ENCODE assay signal across 8 mouse cellular contexts in the genomic region with DNA sequence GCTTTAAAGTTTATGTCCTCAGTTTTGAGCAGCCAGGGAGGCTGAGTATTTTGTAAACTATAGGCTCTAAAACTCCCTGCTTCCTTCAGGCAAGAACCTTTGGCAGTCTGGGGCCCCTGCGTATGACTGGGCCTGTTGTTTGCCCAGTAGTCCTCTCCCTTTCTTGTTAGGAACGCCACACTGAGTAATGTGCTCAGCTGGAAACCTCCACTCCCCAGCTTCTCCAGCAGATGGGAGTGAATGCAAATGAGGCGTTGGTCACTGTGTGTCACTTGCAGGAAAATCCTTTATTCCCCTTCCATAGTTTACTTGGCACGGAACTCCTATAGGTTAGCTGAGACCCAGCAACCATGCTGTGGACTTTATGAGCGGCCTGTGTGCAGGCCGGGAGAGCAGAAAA. TPM values are rescaled to one million over a fixed set of nuclear protein-coding genes. Genes with fewer than 3 reads are reported as not detected.
DNase-seq lines count a peak whose midpoint lies in the region; ATAC-seq lines count a peak whose summit lies in the region.
"Had no signal": no experiment of that assay in that cellular context is flagged by ENCODE, and none has a peak within 500 bp of the region (broad histone marks: within the 10 kb centered on the region; RNA-seq: fewer than 3 reads in every experiment).

No protein-coding gene starts in this region.

- H3K4me3 ChIP-seq in embryonic facial prominence, embryonic 13.5 days = no peak overlapping the region
- H3K4me3 ChIP-seq in intestine, embryonic 16.5 days (ENCODE audit: low read length) = no peak overlapping the region

- H3K4me2 ChIP-seq in embryonic facial prominence, embryonic 13.5 days = no peak overlapping the region
- H3K4me2 ChIP-seq in intestine, embryonic 16.5 days (ENCODE audit: low read depth, low read length) = no peak overlapping the region

- no peak for ATAC-seq in embryonic facial prominence, embryonic 13.5 days (ENCODE audit: insufficient number of reproducible peaks, insufficient read depth, low FRiP score, low TSS enrichment, low read depth)
- ATAC-seq in intestine, embryonic 16.5 days = peak; percentile 24; the same call in 1 of the 2 replicates

- intact Hi-C loops in left cerebral cortex, postnatal 4 days (cut with DNase I) = loop anchor here (10.0 kb wide), 3 partner anchors 112 to 272 kb away; no protein-coding TSS in a partner anchor

- WGBS in embryonic facial prominence, embryonic 13.5 days = 47% methylated on average over 6 of the region's 6 CpGs
- WGBS in intestine, embryonic 16.5 days = 37% methylated on average over 6 of the region's 6 CpGs

- H3K36me3 ChIP-seq in embryonic facial prominence, embryonic 13.5 days = no peaks in the 10 kb centered on the region
- no peaks in the 10 kb centered on the region for H3K36me3 ChIP-seq in intestine, embryonic 16.5 days (ENCODE audit: control insufficient read depth, insufficient read depth, low read length)

- H3K4me1 ChIP-seq in embryonic facial prominence, embryonic 13.5 days = peaks cover 14% of the 10 kb centered on the region
- H3K4me1 ChIP-seq in intestine, embryonic 16.5 days (ENCODE audit: control insufficient read depth, insufficient read depth, low read length) = peaks cover 23% of the 10 kb centered on the region

- no peaks in the 10 kb centered on the region for H3K9me3 ChIP-seq in embryonic facial prominence, embryonic 13.5 days
- H3K9me3 ChIP-seq in intestine, embryonic 16.5 days (ENCODE audit: control insufficient read depth, low read length) = no peaks in the 10 kb centered on the region
- H3K9me3 ChIP-seq: G1E had no signal

- peak; percentile 24 for DNase-seq in left cerebral cortex, postnatal 4 days
- DNase-seq in left cerebral cortex, adult 9 months (ENCODE audit: low spot score in 2 of 2) = no peak
- peak; percentile 84 for DNase-seq in retina, postnatal 1 day
- no peak for DNase-seq in spleen, postnatal 4 days (ENCODE audit: low spot score in 2 of 2)
- DNase-seq in urinary bladder, adult 18-20 months (ENCODE audit: low spot score in 2 of 2) = no peak

- H3K9ac ChIP-seq in embryonic facial prominence, embryonic 13.5 days = 0 out of 2 replicates have a peak overlapping the region, but pooled peaks have one; percentile 3
- no peak overlapping the region for H3K9ac ChIP-seq in intestine, embryonic 16.5 days (ENCODE audit: low read depth, low read length)

- peaks cover 15% of the 10 kb centered on the region for H3K27me3 ChIP-seq in embryonic facial prominence, embryonic 13.5 days
- no peaks in the 10 kb centered on the region for H3K27me3 ChIP-seq in intestine, embryonic 16.5 days (replicated peaks; ENCODE audit: control insufficient read depth, insufficient read depth, low read length)

- no peak overlapping the region for H3K27ac ChIP-seq in embryonic facial prominence, embryonic 13.5 days
- H3K27ac ChIP-seq in intestine, embryonic 16.5 days (ENCODE audit: low read length) = peak overlapping the region; percentile 10; the same call in 1 of the 2 replicates

RNA-seq across cellular contexts. Expression of a gene that starts 4.9 kb away (rescaled TPM):
- 100 to 1,000 TPM; 163 to 172 TPM for total RNA-seq in left cerebral cortex, postnatal 4 days (2021)
- polyA plus RNA-seq in embryonic facial prominence, embryonic 13.5 days (2015; fragmentation: Nextera tagmentation; extraction: Ambion mirVana) = 4.3 and 6.4 TPM in 2 replicates
- 13.1 and 16.7 TPM in 2 replicates for polyA plus RNA-seq in intestine, embryonic 16.5 days (2015; fragmentation: Nextera tagmentation; extraction: Ambion mirVana)

Comparison
In these comparisons a context has a peak if more than half of its experiments do, and no peak if none do; other contexts are left out.
1. DNase-seq: peak in left cerebral cortex, postnatal 4 days (single experiment) and retina, postnatal 1 day (single experiment); none in left cerebral cortex, adult 9 months (0 of 2), spleen, postnatal 4 days (0 of 2) and urinary bladder, adult 18-20 months (0 of 2).